Mouse (Mus musculus) retina, embryonic 14.5 days (tissue): ENCODE data around the gene Asic2.

ENCODE experiments used
- DNase-seq: peaks from one replicate; pipeline ENCODE4 v3.0.0-alpha.2; 2015; ENCODE audit warnings: low spot score

The Asic2 gene

GRCm38 (mm10) chr11:81002769-81003430, 965.4 kb downstream of the Asic2 start:
- DNase-seq: peak; percentile 77

GRCm38 (mm10) chr11:80995621-80996020, 972.6 kb downstream of the Asic2 start:
- DNase-seq: no peak

- no peak for DNase-seq
Measured at GRCm38 (mm10) chr11:80983530-80983929, 984.7 kb downstream of the Asic2 start.

GRCm38 (mm10) chr11:80976239-80976855, 991.9 kb downstream of the Asic2 start:
- DNase-seq: no peak

GRCm38 (mm10) chr11:80974616-80975015, 993.6 kb downstream of the Asic2 start:
- no peak for DNase-seq

GRCm38 (mm10) chr11:80973976-80974375, 994.3 kb downstream of the Asic2 start:
- DNase-seq: no peak

GRCm38 (mm10) chr11:80973273-80973672, 995.0 kb downstream of the Asic2 start:
- DNase-seq: no peak

GRCm38 (mm10) chr11:80967544-80967943, 1000.7 kb downstream of the Asic2 start:
- DNase-seq: no peak

GRCm38 (mm10) chr11:80966040-80966439, 1002.2 kb downstream of the Asic2 start:
- DNase-seq: no peak

- no peak for DNase-seq
Measured at GRCm38 (mm10) chr11:80961326-80961725, 1006.9 kb downstream of the Asic2 start.

GRCm38 (mm10) chr11:80958086-80958671, 1010.1 kb downstream of the Asic2 start:
- no peak for DNase-seq

- DNase-seq: no peak
Measured at GRCm38 (mm10) chr11:80955915-80956314, 1012.3 kb downstream of the Asic2 start.

GRCm38 (mm10) chr11:80954147-80954546, 1014.1 kb downstream of the Asic2 start:
- no peak for DNase-seq

GRCm38 (mm10) chr11:80949068-80949738, 1019.1 kb downstream of the Asic2 start:
- DNase-seq: no peak

GRCm38 (mm10) chr11:80948103-80948502, 1020.2 kb downstream of the Asic2 start:
- no peak for DNase-seq

GRCm38 (mm10) chr11:80946163-80946562, 1022.1 kb downstream of the Asic2 start:
- DNase-seq: no peak

- no peak for DNase-seq
Measured at GRCm38 (mm10) chr11:80923286-80923951, 1044.8 kb downstream of the Asic2 start.

GRCm38 (mm10) chr11:80918332-80918731, 1049.9 kb downstream of the Asic2 start:
- no peak for DNase-seq

GRCm38 (mm10) chr11:80917688-80918087, 1050.6 kb downstream of the Asic2 start:
- peak; percentile 23 for DNase-seq

- DNase-seq: no peak
Measured at GRCm38 (mm10) chr11:80913408-80914024, 1054.7 kb downstream of the Asic2 start.

GRCm38 (mm10) chr11:80912721-80913120, 1055.5 kb downstream of the Asic2 start:
- no peak for DNase-seq

GRCm38 (mm10) chr11:80907820-80908219, 1060.4 kb downstream of the Asic2 start:
- DNase-seq: no peak
